Mouse (Mus musculus) E14TG2a.4 (cell line): Measurements from ENCODE around the gene Rnf213.

Experiments
- CTCF ChIP-seq: conservative IDR thresholded peaks from 2 replicates; pipeline ENCODE4 v1.5.1; 2014; ENCODE audit warnings: low read length
- NANOG ChIP-seq: IDR thresholded peaks from 2 replicates; pipeline ENCODE4 v1.6.1; 2014; ENCODE audit warnings: borderline replicate concordance, low read length, mixed read lengths
- POU5F1 ChIP-seq: IDR thresholded peaks from 2 replicates; pipeline ENCODE4 v1.6.1; 2014; ENCODE audit warnings: low read length, borderline replicate concordance

DNA sequence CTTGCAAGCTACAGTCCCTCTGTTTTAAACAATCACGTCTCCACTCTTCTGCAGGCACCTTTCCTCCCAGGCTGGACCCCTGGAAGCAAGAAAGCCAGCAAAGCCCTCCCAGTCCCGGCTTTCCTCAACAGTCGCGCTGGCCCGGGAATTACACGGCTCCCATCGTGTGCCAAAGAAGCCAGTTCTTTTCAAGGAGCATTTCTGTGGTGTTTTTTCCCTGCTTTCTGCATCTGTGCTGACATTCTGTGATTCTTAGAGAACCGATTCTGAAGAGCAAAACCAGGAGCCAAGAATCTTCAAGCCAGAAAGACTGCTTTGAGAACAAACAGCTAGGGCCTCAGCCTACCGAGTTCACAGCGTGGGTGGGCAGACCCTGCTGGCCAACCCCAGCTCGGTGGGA is 136.0 kb downstream of the Rnf213 start:
- no peak for TF ChIP-seq CTCF
- no peak for TF ChIP-seq NANOG
- no peak for TF ChIP-seq POU5F1
